Mouse (Mus musculus): ENCODE measurements around the gene Dpyd. TPM values are rescaled to one million over a fixed set of nuclear protein-coding genes. Genes with fewer than 3 reads are reported as not detected.

Gene Dpyd
- polyA plus RNA-seq, 1 experiment from 2014 or later: 9.8 TPM

GRCm38 (mm10) chr3:119467723-119468122 lies 905.8 kb downstream of the Dpyd start:
- no peak overlapping the region for H3K9ac ChIP-seq
- no peak overlapping the region for H3K27ac ChIP-seq (replicated peaks)
- H3K4me2 ChIP-seq (replicated peaks): no peak overlapping the region
- no peaks in the 10 kb centered on the region for H3K36me3 ChIP-seq
- ATAC-seq (ENCODE audit: insufficient number of reproducible peaks, low FRiP score, low TSS enrichment, low read depth): no peak
- H3K4me3 ChIP-seq (replicated peaks): no peak overlapping the region
- no peaks in the 10 kb centered on the region for H3K4me1 ChIP-seq
- H3K9me3 ChIP-seq (replicated peaks): no peaks in the 10 kb centered on the region
- H3K27me3 ChIP-seq: no peaks in the 10 kb centered on the region
- 73% methylated on average over 2 of the region's 2 CpGs for WGBS

Data from embryonic facial prominence, embryonic 15.5 days (tissue).